Mouse (Mus musculus): ENCODE data around the gene Ldah.

Ldah gene

DNA sequence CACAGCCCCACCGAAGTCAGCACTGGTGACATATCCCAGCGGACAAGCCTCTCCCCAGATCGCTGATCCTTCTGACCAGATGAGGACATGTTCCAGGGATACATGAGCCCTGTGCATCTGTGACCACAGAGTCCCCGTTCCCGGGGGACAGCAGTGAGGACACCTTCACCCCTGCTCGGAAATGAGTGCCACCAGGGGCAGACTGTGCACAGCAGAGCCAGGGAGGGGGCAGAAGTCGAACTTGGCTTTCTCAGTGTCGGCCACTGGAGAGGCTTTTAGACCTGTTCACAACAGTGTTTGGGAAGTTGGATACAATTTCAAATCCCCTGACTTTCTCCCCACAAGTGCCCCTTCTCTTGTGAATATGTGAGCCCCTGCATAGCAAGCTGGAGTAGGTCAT is 81.6 kb downstream of the Ldah start:
- WGBS = 89% methylated on average over 8 of the region's 8 CpGs

GRCm38 (mm10) chr12:8291157-8291853 is 83.4 kb downstream of the Ldah start:
- WGBS = 36% methylated on average over 15 of the region's 15 CpGs

- WGBS = 69% methylated on average over 6 of the region's 6 CpGs
These were observed 87.5 kb downstream of the Ldah start for GRCm38 (mm10) chr12:8295307-8295913.

DNA sequence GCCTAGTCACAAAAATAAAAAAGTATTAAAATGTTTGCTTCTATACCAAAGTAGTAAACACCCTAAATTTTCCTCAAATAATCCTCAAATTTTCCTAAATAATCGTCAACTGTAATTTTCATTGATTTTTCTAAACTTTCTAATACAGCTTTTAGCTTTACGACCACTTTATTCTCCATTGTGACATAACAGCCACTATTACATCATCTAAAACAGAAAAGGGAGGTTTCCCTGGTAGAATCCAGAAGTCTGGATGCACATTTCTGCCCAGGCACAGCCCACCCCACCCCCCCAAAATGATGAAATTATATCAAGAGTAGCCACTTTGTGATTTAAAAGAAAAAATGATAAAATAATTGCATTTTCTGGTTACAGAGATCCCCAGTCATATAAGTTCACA is 88.2 kb downstream of the Ldah start:
- 78% methylated on average over 2 of the region's 2 CpGs for WGBS

DNA sequence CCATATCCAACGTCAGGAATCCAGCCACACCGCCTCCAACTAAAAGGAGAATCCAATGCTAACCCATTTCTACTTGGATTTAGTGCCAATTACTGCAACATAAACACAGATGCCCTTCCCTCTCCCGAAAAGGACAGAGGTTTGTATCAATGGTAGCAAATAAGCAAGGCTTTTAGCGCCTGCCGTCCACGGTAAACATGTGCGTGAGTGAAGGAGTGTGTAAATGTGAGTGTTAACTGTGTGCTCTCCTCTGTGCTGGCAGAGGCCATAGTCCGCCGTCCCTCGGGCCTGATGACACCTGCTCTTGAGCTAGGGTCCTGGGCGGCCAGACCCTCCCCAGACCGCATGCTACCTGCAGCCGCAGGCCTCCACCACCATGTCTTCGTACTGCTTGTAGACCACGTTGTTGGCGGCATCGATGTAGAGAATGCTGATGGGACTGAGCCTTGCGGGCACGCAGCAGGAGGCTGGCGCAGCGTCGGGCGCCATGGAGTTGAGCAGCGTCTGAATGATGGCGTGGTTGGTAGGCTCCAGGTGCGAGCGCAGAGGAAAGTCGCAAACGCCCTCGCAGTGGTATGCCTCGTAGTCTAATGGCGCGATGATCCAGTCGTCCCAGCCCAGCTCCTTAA is 89.8 kb downstream of the Ldah start:
- 8% methylated on average over 34 of the region's 34 CpGs for WGBS

DNA sequence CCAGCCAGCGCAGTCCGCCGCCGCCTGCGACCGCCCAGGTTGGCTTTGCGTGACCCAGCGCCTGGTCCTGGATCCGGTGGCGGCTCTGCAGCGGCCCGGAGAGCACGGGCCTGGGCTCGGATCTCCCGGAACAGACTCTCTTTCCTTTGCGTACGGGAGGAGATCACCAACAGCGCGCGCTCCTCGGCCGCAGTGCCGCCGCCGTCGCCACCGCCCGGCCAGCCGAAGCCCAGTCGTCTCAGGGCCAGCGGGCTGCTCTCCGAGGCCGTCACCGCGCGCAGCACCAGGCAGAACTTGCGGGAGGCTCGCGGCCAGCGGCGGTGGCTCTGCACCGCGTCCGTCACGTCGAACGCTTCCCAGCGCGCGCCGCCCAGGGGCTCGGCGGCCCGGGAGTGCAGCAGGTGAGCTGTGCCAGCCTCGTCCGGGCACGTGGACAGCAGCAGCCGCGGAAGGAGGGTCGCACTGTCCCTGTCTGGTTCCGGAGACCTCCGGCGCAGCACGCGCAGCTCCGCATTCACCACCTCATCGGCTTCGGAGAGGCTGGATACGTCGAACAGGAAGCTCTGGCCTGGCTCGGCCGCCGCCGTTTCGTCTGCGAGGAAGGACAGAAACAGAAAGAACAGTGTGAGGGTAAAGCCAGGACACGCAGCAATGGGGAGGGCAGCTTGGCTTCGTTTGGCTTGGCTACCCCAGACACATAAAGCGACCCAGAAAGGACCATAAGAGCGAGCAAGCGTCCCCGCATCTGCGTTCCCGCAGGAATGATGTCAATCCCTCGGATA is 90.6 kb downstream of the Ldah start:
- WGBS = 5% methylated on average over 81 of the region's 85 CpGs

DNA sequence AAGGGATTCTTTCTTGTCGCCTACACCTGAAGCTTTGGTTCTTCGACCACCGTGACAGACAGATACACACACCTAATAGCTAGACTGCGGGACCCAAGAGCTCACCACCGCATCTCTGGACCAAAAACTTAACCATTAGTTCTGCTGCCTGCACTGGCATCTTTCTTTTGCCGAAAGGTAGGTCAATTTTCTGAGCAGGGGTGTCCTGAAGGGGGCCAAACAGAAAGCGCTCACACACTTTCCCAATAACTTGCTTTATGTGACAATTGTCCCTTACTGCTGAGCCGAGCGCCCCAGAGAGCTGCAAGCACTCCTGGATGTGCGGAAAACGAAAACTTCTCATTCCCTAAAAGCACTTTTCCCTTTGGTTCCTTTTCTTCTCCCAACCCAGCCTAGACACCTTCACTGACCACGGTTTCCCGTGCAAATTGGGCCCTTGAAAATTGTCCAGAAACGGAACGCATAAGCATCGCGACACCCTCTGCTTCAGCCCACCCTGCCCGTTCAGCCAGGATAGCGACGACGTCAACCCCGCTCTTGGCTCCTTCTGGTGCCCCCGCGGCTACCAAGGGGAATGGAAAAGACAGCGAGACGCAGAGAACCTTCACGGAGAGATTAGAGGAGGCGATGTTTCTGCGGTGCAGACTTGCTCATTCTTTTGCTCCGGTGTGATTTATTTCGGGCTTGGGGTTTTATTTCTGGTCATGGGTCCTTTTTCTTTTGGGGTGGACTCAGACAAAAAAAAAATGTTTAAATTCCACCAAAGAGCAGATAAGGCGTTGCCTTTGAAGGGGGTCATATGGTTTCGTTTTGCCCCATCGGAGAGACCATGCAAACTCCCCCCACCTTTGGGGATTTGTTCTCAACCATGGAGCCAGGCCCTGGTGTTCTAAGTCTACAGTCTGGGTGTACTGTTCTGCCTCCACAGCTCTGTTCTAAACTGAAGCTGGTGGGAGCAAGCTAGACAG is 91.5 kb downstream of the Ldah start:
- WGBS = 28% methylated on average over 34 of the region's 34 CpGs

- 81% methylated on average over 10 of the region's 10 CpGs for WGBS
These were observed 92.2 kb downstream of the Ldah start for GRCm38 (mm10) chr12:8300111-8300480.

GRCm38 (mm10) chr12:8300521-8300920 is 92.6 kb downstream of the Ldah start:
- 82% methylated on average over 5 of the region's 5 CpGs for WGBS

GRCm38 (mm10) chr12:8301011-8301814 is 93.3 kb downstream of the Ldah start:
- WGBS = 13% methylated on average over 46 of the region's 46 CpGs

DNA sequence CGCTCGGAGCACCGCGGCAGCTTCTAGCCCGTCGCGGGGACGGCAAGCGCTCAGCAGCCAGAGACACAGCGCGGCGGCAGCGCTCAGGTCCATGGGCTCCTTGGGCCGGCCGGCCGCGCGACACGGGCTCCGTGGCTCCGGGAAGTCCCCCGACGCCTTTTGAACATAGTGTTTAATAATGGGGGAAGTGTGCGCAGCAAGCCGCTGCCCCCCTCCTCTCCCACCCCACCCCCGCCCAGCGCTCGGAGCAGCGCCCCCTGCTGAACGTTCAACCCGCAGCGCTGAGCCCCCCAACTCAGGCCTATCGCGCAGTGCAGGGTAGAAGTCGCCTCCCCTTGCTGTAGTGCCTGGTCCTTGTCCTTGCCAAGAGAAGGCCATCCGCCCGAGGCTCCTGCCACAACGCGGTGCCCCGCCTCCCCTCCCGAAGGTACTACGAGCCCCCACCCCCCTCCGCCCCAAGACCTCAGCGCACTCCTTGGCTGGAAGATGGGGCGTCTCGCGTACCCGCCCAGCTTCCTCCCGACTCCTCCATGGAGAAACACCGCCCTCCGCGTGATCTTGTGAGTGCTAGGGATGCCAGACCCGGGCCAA is 94.0 kb downstream of the Ldah start, which contains the start of gene Gdf7:
TSS of gene Gdf7 (minus strand) at position 114 of the 591 bp plus-strand sequence.
- whole genome bisulfite sequencing = 2% methylated on average over 45 of the region's 53 CpGs

DNA sequence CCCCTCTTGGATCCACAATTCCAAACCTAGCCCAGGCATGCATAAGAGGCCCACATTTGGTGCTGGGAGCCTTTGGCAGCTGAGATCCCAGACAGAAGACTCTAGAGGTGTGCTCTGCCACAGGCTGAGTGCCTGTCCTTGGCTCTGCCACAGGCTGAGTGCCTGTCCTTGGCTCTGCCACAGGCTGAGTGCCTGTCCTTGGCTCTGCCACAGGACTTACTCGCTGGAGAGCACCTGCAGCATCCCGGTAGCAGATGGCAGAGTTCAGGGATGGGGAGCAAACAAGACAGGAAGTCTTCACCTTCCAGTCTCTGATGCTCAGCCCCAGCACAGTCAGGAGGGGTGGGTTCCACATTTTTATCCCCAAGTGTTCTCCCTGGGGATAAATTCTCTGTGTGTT is 97.4 kb downstream of the Ldah start:
- 65% methylated on average over 2 of the region's 2 CpGs for WGBS

- 4% methylated on average over 5 of the region's 5 CpGs for WGBS
These were observed 98.5 kb downstream of the Ldah start for GRCm38 (mm10) chr12:8306432-8306831.

- WGBS = 60% methylated on average over 1 of the region's 1 CpGs
These were observed 99.0 kb downstream of the Ldah start for GRCm38 (mm10) chr12:8306910-8307309.

- WGBS = 55% methylated on average over 17 of the region's 17 CpGs
These were observed 103.1 kb downstream of the Ldah start for GRCm38 (mm10) chr12:8310992-8311391.

- 92% methylated on average over 4 of the region's 4 CpGs for WGBS
These were observed 104.4 kb downstream of the Ldah start for GRCm38 (mm10) chr12:8312266-8312665.

DNA sequence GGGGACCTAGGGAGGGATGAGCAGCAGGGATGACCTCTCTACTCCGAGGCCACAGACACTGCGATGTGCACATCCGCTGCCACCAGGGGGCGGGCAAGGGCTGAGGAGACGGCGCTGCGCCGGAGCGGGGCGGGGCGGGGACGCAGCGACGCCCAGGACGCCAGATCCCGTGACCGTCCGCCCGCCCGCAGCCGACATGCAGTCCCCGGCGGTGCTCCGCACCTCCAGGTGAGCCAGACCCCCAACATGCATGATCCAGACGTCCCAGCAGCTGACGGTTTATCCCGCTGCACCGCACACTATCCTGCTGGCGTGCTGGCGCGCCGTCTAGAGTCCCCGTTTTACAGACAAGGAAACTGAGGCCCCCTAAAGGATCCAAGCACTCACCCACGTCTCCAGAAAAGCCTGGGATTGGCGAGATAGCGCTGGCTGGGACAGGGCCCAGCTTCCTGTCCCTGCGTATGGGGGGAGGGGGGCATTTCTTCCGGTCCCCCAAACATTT is 105.4 kb downstream of the Ldah start, which contains the start of gene Hs1bp3:
TSS of gene Hs1bp3 (plus strand) at position 163 of the 502 bp plus-strand sequence.
- WGBS = under 1% methylated on average over 38 of the region's 38 CpGs

DNA sequence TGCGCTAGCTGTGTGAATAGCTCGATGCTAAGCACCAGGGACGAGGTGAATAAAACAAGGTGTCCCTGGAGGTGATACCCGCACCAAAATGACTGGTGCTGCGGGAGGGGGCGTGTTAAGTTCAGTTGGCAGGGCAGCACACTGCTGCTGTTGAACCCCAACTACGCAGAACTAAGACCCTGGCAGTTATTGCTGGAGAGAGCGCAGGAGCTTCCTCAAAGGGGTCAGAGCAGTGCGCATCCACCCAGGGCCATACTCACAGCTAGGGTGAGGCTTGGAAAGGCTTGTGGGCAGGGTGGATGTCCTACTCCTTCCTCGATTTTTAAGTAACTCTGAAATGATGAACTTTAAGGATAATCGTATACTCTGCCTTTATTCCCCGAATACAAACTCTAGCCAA is 105.9 kb downstream of the Ldah start:
- 10% methylated on average over 12 of the region's 12 CpGs for whole genome bisulfite sequencing

DNA sequence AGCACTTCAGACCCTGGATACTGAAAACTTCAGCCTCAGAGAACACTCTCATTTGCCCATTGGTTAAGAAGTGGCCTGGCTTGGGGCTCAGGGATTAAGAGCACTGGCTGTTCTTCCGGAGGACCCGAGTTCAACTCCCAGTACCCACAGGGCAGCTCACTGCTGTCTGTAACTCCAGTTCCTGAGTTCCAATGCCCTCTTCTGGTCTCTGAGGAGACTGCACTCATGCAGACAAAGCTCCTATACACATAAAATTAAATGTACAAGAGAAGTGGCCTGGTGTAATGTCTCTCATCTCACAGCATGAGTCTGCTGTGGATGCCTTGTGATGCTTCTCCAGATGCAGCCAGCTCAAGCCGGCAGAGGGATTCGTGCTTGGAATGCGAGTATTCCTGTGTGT is 108.6 kb downstream of the Ldah start:
- WGBS = 80% methylated on average over 5 of the region's 5 CpGs

All from cerebral cortex, adult 2 months (tissue).